Mouse (Mus musculus): ENCODE results near the gene Cnot1. TPM values are rescaled to one million over a fixed set of nuclear protein-coding genes. Genes with fewer than 3 reads are reported as not detected.

Gene Cnot1
- total and polyA plus RNA-seq, 3 experiments, result 119 to 3,440 (median 259) TPM

GRCm38 (mm10) chr8:95821266-95821665 lies 14.0 kb upstream of the Cnot1 start:
- Histone ChIP-seq H3K9me3 (replicated peaks; ENCODE audit: insufficient read depth, low read length) (no peaks in the 10 kb centered on the region), H3K36me3 (ENCODE audit: control insufficient read depth in 1 of 2, insufficient read depth in 2 of 2, low read length in 2 of 2) (no peaks in the 10 kb centered on the region), H3K27me3 (ENCODE audit: control insufficient read depth in 1 of 2, insufficient read depth in 2 of 2, low read length in 2 of 2) (no peaks in the 10 kb centered on the region), H3K79me2 (ENCODE audit: control insufficient read depth, insufficient read depth, low read length, poor library complexity) (no peaks in the 10 kb centered on the region), H3K9ac (ENCODE audit: control insufficient read depth, low read depth, low read length, poor library complexity, severe bottlenecking) (no peak overlapping the region), H3K4me3 (ENCODE audit: control insufficient read depth in 1 of 2, insufficient read depth in 1 of 2, low read depth in 2 of 2, low read length in 2 of 2) (no peak overlapping the region), H3K4me1 (ENCODE audit: control insufficient read depth in 1 of 2, insufficient read depth in 2 of 2, low read length in 2 of 2) (no peaks in the 10 kb centered on the region), H3K27ac (ENCODE audit: control insufficient read depth, low read depth, low read length) (no peak overlapping the region)
- no peak for TF ChIP-seq KAT2A (conservative IDR thresholded peaks at IDR 0.05; ENCODE audit: low read depth, low read length)
- TF ChIP-seq NELFE (IDR thresholded peaks at IDR 0.05; ENCODE audit: low read depth, low read length), result no peak
- TF ChIP-seq ZNF384 (IDR thresholded peaks at IDR 0.05; ENCODE audit: low read depth, low read length), result no peak
- no peak for TF ChIP-seq BHLHE40 (IDR thresholded peaks at IDR 0.05; ENCODE audit: borderline replicate concordance, low read depth, low read length)
- TF ChIP-seq E2F4 (IDR thresholded peaks at IDR 0.05; ENCODE audit: borderline replicate concordance, low read depth, low read length), result no peak
- TF ChIP-seq POLR2AphosphoS5 (IDR thresholded peaks at IDR 0.05; ENCODE audit: borderline replicate concordance, low read depth, low read length), result no peak
- no peak for TF ChIP-seq ZMIZ1 (IDR thresholded peaks at IDR 0.05; ENCODE audit: low read depth, low read length)
- no peak for TF ChIP-seq EP300 (IDR thresholded peaks at IDR 0.05; ENCODE audit: low read depth in 1 of 2, low read length in 2 of 2)
- TF ChIP-seq ELF1 (IDR thresholded peaks at IDR 0.05; ENCODE audit: low read depth, low read length), result no peak
- TF ChIP-seq MXI1 (IDR thresholded peaks at IDR 0.05; ENCODE audit: low read depth, low read length), result no peak
- TF ChIP-seq CHD1 (IDR thresholded peaks at IDR 0.05; ENCODE audit: low read depth, low read length), result no peak
- no peak for TF ChIP-seq SIN3A (IDR thresholded peaks at IDR 0.05; ENCODE audit: low read length)
- no peak for DNase-seq (ENCODE audit: low read depth, low spot score)

GRCm38 (mm10) chr8:95818211-95818610 lies 10.9 kb upstream of the Cnot1 start:
- Histone ChIP-seq H3K9ac (ENCODE audit: control insufficient read depth, low read depth, low read length, poor library complexity, severe bottlenecking) (no peak overlapping the region), H3K27ac (ENCODE audit: control insufficient read depth, low read depth, low read length) (no peak overlapping the region), H3K79me2 (ENCODE audit: control insufficient read depth, insufficient read depth, low read length, poor library complexity) (no peaks in the 10 kb centered on the region), H3K9me3 (replicated peaks; ENCODE audit: insufficient read depth, low read length) (no peaks in the 10 kb centered on the region), H3K4me1 (ENCODE audit: control insufficient read depth in 1 of 2, insufficient read depth in 2 of 2, low read length in 2 of 2) (no peaks in the 10 kb centered on the region), H3K36me3 (ENCODE audit: control insufficient read depth in 1 of 2, insufficient read depth in 2 of 2, low read length in 2 of 2) (no peaks in the 10 kb centered on the region), H3K4me3 (ENCODE audit: control insufficient read depth in 1 of 2, insufficient read depth in 1 of 2, low read depth in 2 of 2, low read length in 2 of 2) (no peak overlapping the region), H3K27me3 (ENCODE audit: control insufficient read depth in 1 of 2, insufficient read depth in 2 of 2, low read length in 2 of 2) (no peaks in the 10 kb centered on the region)
- no peak for DNase-seq (ENCODE audit: low read depth, low spot score)
- no peak for TF ChIP-seq GATA1 (IDR thresholded peaks at IDR 0.05; ENCODE audit: low read depth, low read length)
- no peak for TF ChIP-seq MAFK (IDR thresholded peaks at IDR 0.05; ENCODE audit: borderline replicate concordance, low read depth, low read length)
- no peak for TF ChIP-seq CHD2 (IDR thresholded peaks at IDR 0.05; ENCODE audit: low read length)
- no peak for TF ChIP-seq ELF1 (IDR thresholded peaks at IDR 0.05; ENCODE audit: low read depth, low read length)
- TF ChIP-seq JUND (IDR thresholded peaks at IDR 0.05; ENCODE audit: low read depth, low read length), result no peak
- TF ChIP-seq SIN3A (IDR thresholded peaks at IDR 0.05; ENCODE audit: low read length), result no peak
- TF ChIP-seq ETS1 (IDR thresholded peaks at IDR 0.05; ENCODE audit: low read depth, low read length), result no peak
- TF ChIP-seq TBP (IDR thresholded peaks at IDR 0.05; ENCODE audit: low read depth, low read length), result no peak
- TF ChIP-seq KAT2A (conservative IDR thresholded peaks at IDR 0.05; ENCODE audit: low read depth, low read length), result no peak
- TF ChIP-seq NELFE (IDR thresholded peaks at IDR 0.05; ENCODE audit: low read depth, low read length), result no peak
- TF ChIP-seq EP300 (IDR thresholded peaks at IDR 0.05; ENCODE audit: low read depth in 1 of 2, low read length in 2 of 2), result no peak
- no peak for TF ChIP-seq E2F4 (IDR thresholded peaks at IDR 0.05; ENCODE audit: borderline replicate concordance, low read depth, low read length)
- TF ChIP-seq ZNF384 (IDR thresholded peaks at IDR 0.05; ENCODE audit: low read depth, low read length), result no peak
- TF ChIP-seq ZC3H11A (IDR thresholded peaks at IDR 0.05; ENCODE audit: low read depth, low read length), result no peak
